Mouse (Mus musculus): ENCODE results near the gene Dcaf1.

The Dcaf1 gene

GRCm38 (mm10) chr9:106879471-106879870, 57.8 kb downstream of the Dcaf1 start:
- DNase-seq (ENCODE audit: low spot score in 2 of 2), result no peak

GRCm38 (mm10) chr9:106881071-106881755, 59.5 kb downstream of the Dcaf1 start:
- no peak for DNase-seq (ENCODE audit: low spot score in 2 of 2)

- DNase-seq (ENCODE audit: low spot score in 2 of 2), result no peak
Observed at GRCm38 (mm10) chr9:106882176-106882575, 60.5 kb downstream of the Dcaf1 start.

GRCm38 (mm10) chr9:106883085-106883484, 61.4 kb downstream of the Dcaf1 start:
- DNase-seq (ENCODE audit: low spot score in 2 of 2), result no peak

GRCm38 (mm10) chr9:106884306-106884705, 62.6 kb downstream of the Dcaf1 start:
- no peak for DNase-seq (ENCODE audit: low spot score in 2 of 2)

- DNase-seq (ENCODE audit: low spot score in 2 of 2), result no peak
Observed at GRCm38 (mm10) chr9:106884996-106885900, 63.6 kb downstream of the Dcaf1 start.

GRCm38 (mm10) chr9:106885901-106886731, 64.4 kb downstream of the Dcaf1 start:
- DNase-seq (ENCODE audit: low spot score in 2 of 2), result peak in 1 of 2 experiments; percentile 48

- DNase-seq (ENCODE audit: low spot score in 2 of 2), result peak; percentile 93 to 96
Observed at GRCm38 (mm10) chr9:106886828-106887702, 65.4 kb downstream of the Dcaf1 start, which contains the start of gene Rbm15b. Gene Rbm15b (minus strand): TSS chr9:106887428.

- DNase-seq (ENCODE audit: low spot score in 2 of 2), result no peak
Observed at GRCm38 (mm10) chr9:106888346-106888745, 66.7 kb downstream of the Dcaf1 start.

GRCm38 (mm10) chr9:106889321-106889720, 67.6 kb downstream of the Dcaf1 start:
- DNase-seq (ENCODE audit: low spot score in 2 of 2), result no peak

GRCm38 (mm10) chr9:106890496-106891240, 69.0 kb downstream of the Dcaf1 start:
- DNase-seq (ENCODE audit: low spot score in 2 of 2), result no peak

- DNase-seq (ENCODE audit: low spot score in 2 of 2), result no peak
Observed at GRCm38 (mm10) chr9:106891341-106891741, 69.7 kb downstream of the Dcaf1 start.

GRCm38 (mm10) chr9:106891829-106892551, 70.3 kb downstream of the Dcaf1 start, which contains the start of gene Manf:
Gene Manf (minus strand): TSS chr9:106891979.
- DNase-seq (ENCODE audit: low spot score in 2 of 2), result peak; percentile 87 to 97

- DNase-seq (ENCODE audit: low spot score in 2 of 2), result no peak
Observed at GRCm38 (mm10) chr9:106892552-106892875, 70.8 kb downstream of the Dcaf1 start.

- no peak for DNase-seq (ENCODE audit: low spot score in 2 of 2)
Observed at GRCm38 (mm10) chr9:106893327-106893726, 71.7 kb downstream of the Dcaf1 start.

GRCm38 (mm10) chr9:106898901-106899300, 77.2 kb downstream of the Dcaf1 start:
- DNase-seq (ENCODE audit: low spot score in 2 of 2), result no peak

- no peak for DNase-seq (ENCODE audit: low spot score in 2 of 2)
Observed at GRCm38 (mm10) chr9:106901596-106901995, 79.9 kb downstream of the Dcaf1 start.

- DNase-seq (ENCODE audit: low spot score in 2 of 2), result no peak
Observed at GRCm38 (mm10) chr9:106903099-106903790, 81.6 kb downstream of the Dcaf1 start.

GRCm38 (mm10) chr9:106903791-106904134, 82.1 kb downstream of the Dcaf1 start:
- DNase-seq (ENCODE audit: low spot score in 2 of 2), result no peak
